Mouse (Mus musculus) heart, postnatal 4 days (tissue): ENCODE measurements around the gene Rsph14. TPM values are rescaled to one million over a fixed set of nuclear protein-coding genes. Genes with fewer than 3 reads are reported as not detected.
A peak's percentile ranks its signal among the peaks of the same experiment; 100 is the strongest.

Experiments
- DNase-seq: peaks from one replicate; pipeline ENCODE4 v3.0.0; 2021
- total RNA-seq, 2 experiments: library from RNA; stranded (reverse); gene quantifications; 2 replicates each; pipeline ENCODE4 v1.2.3; 2021

Rsph14 gene
- total RNA-seq: not detected

- peak; percentile 81 for DNase-seq
These were observed at the start of gene Rsph14 for GRCm38 (mm10) chr10:75032395-75032794. Rsph14 (minus strand) TSS chr10:75032586.

DNA sequence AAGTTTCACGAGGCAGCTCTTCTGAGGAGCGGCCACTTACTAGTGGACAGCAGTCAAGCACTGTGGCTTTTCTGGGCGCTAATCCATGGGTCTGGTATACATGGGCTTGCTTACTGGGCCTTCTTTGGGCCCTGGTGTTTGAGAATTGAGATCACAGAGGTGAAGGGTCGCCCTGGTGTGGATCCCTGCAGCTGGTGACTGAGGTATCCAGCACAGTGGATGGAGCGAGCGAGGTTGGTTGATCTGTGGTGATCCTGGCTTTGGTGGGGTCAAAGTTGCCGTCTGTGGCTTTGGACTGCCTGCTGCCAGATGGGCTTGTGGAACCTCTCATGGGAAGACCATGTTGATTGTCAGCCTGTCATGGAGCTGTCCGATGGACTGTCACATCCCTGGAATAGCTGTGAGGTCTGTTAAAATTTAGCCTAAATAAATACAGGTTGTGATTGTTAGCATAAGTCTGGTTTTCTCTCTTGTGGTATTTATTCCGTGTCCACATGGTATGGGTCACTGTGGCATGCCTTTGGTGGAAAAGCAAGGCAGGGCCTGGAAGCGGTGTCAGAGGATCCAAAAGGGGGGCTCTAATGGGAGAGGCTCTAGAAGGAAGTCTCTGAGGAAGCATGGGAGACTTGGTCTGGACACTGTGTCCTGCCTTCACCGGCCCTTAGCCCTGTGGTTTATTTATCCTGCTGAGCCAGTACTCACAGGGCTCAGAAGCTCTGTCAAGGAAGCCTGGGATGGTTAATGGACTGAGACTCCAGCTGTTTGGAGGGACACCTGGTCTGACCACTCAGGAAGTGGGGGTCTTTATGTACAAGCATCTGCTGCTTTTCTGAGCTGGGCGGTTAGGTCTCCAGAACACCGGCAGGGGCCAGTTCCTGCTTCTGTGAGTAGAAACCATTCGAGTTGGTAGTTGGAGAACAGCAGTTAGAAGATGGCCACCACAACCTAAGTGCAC is 46.1 kb upstream of the Rsph14 start:
- DNase-seq: no peak

DNA sequence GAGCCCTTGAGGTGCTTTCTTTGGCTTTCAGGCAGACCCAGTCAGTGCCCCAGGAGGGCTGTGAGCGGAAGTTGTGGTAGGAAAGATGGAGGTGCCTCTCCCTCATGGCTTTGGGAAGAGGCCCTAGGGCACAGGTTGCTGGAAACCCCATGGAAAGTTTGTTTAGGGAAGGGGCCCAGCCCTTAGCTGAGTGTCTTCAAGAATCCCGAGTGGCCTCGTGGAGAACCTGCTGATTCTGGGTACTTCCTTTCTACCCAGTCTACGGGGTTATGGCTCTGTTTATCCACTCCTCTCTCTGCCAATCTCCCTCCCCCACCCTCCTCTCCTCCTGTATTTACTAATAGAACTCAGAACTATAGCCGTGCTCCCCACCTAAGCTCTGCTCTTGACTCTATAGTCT is 43.3 kb upstream of the Rsph14 start:
- no peak for DNase-seq

DNA sequence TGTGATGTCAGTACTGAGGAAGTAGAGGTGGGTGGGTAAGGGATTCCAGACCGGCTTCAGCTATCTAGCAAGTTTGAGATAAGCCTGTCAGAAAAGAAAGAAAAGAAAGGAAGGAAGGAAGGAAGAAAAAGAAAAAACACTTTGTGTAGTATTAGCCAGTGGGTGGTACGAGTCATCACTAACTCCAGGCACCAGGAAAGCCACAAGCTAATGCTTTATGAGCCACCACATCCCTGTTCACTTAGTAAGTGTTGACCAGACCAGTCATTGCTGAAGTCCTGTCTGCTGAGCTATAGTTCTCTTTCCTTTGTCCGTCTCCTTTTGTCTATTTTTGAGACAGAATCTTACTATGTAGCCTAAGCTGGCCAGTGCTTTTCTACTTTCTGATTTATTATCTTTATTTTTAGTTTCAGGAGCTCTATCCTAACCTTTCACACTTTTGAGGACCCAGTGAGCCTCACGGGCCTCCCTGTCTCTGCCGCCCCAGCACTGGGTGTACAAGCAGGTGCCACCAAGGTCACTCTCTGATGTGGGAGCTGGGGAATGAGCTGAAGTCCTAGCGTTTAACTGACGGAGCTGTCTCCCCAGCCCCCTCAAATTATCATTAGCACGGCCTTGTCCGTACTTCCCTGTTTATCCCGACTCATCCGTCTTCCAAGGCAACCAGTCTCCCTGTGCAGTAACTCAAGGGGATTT is 38.0 kb upstream of the Rsph14 start:
- DNase-seq: no peak

- DNase-seq: no peak
These were observed 36.4 kb upstream of the Rsph14 start for GRCm38 (mm10) chr10:75068624-75069328.

- DNase-seq: no peak
These were observed 35.7 kb upstream of the Rsph14 start for GRCm38 (mm10) chr10:75068086-75068485.

DNA sequence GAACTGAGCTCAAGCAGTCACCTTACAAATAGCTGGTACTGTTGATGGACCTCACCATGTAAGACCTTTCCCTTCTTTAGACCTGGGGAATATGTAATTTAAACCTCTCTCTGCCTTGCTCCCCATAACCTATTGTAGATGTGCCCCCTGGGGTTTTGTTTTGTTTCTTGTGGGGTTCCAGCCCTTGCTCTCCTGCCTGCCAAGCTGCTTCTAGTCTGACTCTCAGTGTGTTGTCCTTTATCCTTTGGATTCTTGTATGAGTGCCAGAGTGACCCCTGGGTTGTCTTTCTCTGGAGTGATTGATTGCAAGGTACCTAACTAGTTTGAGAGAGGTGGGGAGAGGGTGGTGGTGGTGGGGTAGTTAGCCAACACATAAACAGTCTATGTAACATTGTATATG is 35.1 kb upstream of the Rsph14 start:
- no peak for DNase-seq

- no peak for DNase-seq
These were observed 33.3 kb upstream of the Rsph14 start for GRCm38 (mm10) chr10:75065691-75066090.

GRCm38 (mm10) chr10:75063301-75063965 is 31.0 kb upstream of the Rsph14 start:
- no peak for DNase-seq

GRCm38 (mm10) chr10:75062621-75063020 is 30.2 kb upstream of the Rsph14 start:
- no peak for DNase-seq

DNA sequence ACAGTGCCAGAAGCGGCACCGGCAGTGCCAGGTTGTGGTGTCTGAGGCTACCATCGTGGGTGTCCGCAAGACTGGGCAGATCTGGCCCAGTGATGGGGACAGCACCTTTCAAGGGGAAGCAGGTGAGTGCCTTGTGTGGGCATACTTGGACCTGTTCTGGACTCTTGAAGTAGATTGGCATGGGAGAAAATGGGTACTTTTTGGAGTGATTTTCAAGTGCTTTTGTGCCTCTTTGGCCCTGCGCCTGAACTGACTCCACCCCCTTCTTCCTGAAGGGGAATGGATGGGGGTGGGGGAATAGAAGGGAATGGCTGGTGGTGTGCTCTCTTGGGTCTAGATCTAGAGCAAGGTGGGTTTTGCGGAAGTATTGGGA is 29.8 kb upstream of the Rsph14 start:
- peak; percentile 43 for DNase-seq

DNA sequence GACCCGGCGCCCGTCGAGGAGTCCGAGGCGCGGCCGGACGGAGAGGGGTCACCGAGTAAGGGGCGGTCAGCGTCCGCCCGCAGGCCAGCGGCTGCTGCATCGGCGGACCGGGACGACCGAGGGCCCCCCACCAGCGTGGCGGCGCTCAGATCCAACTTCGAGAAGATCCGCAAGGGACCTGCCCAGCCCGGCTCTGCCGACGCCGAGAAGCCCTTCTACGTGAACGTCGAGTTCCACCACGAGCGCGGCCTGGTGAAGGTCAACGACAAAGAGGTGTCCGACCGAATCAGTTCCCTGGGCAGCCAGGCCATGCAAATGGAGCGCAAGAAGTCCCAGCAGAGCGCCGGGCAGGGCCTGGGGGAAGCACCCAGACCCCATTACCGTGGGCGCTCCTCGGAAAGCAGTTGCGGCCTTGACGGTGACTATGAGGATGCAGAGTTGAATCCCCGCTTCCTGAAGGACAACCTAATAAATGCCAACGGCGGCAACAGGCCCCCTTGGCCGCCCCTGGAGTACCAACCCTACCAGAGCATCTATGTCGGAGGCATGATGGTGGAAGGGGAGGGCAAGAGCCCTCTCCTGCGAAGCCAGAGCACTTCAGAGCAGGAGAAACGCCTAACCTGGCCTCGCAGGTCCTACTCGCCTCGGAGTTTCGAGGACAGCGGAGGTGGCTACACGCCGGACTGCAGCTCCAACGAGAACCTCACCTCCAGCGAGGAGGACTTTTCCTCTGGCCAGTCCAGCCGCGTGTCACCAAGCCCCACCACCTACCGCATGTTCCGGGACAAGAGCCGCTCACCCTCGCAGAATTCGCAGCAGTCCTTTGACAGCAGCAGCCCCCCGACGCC is 29.2 kb upstream of the Rsph14 start:
- peak; percentile 40 for DNase-seq

GRCm38 (mm10) chr10:75060843-75061235 is 28.5 kb upstream of the Rsph14 start:
- no peak for DNase-seq

- DNase-seq: peak; percentile 79
These were observed 27.9 kb upstream of the Rsph14 start, which contains the start of gene Bcr for GRCm38 (mm10) chr10:75060217-75060842. Bcr (plus strand) TSS chr10:75060592.

- peak; percentile 78 for DNase-seq
These were observed 27.0 kb upstream of the Rsph14 start for GRCm38 (mm10) chr10:75059396-75059795.

DNA sequence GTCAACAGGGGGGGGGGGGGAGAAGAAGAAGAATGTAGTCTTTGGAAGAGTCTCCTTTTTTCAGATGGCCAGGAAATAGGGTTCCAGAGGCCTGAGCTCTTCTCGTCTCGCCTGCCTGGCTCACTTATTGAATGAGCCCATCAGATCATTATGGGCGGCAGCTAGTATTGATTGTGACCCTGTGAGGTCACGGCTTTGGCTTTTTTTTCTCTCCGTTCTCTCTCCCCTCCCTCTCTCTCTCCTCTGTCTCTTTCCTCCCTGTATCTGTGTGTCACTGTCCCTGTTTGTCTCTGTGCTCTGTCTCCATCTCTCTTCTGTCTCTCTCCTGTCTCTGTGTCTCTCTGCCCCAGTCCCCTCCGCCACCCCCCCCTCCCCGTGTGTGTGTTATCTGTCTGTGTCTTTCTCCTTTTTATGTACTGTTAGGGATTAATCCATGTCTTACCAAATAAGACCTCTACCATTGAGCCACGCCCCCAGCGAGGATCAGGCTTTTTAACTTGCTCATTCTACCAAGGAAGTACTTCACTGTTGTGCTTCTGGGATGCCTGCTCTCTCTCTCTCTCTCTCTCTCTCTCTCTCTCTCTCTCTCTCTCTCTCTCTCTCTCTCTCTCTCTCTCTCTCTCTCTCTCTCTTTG is 26.5 kb upstream of the Rsph14 start:
- no peak for DNase-seq

DNA sequence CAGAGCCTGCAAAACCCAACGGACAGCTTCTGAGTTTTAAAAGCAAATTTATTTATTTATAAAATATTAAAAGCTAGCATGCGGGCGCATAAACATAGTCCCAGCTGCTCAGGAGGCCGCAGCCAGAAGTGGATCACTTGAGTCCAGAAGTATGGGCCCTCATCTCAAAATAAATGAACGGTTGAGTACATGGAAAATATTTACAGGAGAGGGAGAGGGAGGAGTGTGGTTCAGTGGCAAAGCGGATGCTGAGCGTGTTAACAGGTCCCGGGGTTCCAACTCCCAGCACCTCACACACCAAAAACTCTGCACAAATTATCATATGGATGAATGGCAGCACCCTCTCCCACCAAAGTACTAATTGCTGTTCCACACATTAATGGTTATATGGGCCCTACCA is 25.9 kb upstream of the Rsph14 start:
- no peak for DNase-seq

DNA sequence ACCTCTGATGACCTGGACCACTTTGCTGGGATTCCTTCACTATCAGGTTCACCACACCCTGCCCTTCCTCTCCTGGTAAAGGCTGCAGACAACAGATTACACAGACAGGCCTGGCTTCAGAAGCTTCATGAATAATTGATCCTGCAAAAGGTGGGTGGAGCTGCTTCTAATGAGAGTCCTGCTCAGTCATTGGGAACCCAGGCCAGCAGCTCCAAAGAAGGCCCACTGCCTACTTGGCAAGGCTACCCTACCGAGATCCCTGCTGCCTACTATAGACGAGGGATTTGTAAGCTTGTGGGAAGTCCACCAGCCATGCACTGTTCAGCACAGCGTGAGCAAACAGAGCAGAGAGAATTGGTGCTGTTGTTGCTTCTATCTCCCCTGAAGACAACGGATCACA is 23.9 kb upstream of the Rsph14 start:
- no peak for DNase-seq

DNA sequence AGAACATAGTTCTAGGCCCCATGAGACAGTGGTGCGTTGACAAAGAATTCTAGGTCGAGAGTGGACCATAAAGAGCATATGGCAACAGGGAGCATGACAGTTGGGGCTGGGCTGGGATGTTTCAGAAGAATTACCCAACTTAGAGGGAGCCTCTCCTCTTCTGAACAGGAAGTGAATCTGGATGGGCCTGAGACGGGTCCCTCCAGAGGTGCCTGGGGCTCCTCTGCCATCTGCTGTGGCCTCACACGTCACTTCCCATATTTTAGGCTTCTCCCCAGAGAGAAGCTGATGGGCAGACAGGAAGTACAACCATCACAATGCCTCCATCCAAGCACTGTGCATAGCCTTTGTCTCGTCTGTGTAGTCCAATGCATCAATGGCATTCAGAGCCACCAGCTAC is 23.3 kb upstream of the Rsph14 start:
- no peak for DNase-seq

DNA sequence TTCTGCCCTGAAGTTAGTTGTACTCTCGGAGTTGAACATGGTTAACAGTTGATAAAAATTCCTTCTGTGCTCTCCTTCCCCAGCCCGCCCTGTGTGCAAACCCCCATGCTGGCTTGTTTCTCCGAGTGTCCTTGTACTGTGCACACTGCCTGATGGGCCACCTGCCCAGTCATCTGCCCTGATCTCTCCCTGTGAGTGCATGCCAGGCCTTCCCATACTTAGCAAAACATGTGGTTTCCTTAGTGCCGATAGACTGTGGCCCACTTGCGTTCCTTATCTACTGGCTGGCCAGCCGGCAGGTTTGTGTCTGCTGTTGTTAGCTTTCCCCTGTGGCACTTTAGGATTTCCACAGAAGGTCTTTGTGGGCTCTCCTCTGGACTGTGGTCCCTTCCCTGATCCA is 21.7 kb upstream of the Rsph14 start:
- DNase-seq: peak; percentile 54

GRCm38 (mm10) chr10:75053655-75054054 is 21.3 kb upstream of the Rsph14 start:
- DNase-seq: no peak
